Mouse (Mus musculus) bone marrow, adult 2 months (tissue): ENCODE data around the gene Myrfl.

ENCODE experiments used
- CTCF ChIP-seq: fragments of 200-500 bp; IDR thresholded peaks from 2 replicates; pipeline ENCODE4 v1.5.1; 2011; ENCODE audit warnings: low read length, control low read depth; ENCODE audit not compliant: control insufficient read depth, insufficient read depth
- POLR2A ChIP-seq: fragments of 200-500 bp; IDR thresholded peaks from 2 replicates; pipeline ENCODE4 v1.6.1; 2011; ENCODE audit warnings: low read depth, mild to moderate bottlenecking, control low read depth, low read length, borderline replicate concordance; ENCODE audit not compliant: control insufficient read depth

GRCm38 (mm10) chr10:116730033-116730652 lies 166.6 kb downstream of the Myrfl start:
- no peak for TF ChIP-seq CTCF
- no peak for TF ChIP-seq POLR2A
